Mouse (Mus musculus): ENCODE data around the gene Erbb2.

The Erbb2 gene

GRCm38 (mm10) chr11:98459071-98459741 is 46.9 kb downstream of the Erbb2 start:
- Histone ChIP-seq H3K4me3 (replicated peaks; ENCODE audit: low read length) (peak overlapping the region; percentile 81), H3K4me1 (replicated peaks; ENCODE audit: low read depth, low read length) (peaks cover 66% of the 10 kb centered on the region), H3K9me3 (ENCODE audit: low read length) (no peaks in the 10 kb centered on the region), H3K27me3 (ENCODE audit: insufficient read depth, low read length) (peaks cover 34% of the 10 kb centered on the region), H3K36me3 (ENCODE audit: insufficient read depth, low read length) (peaks cover 22% of the 10 kb centered on the region)
- TF ChIP-seq POU5F1 (IDR thresholded peaks at IDR 0.05; ENCODE audit: borderline replicate concordance, low read length) (no peak), NANOG (IDR thresholded peaks at IDR 0.05; ENCODE audit: borderline replicate concordance, low read length) (no peak), CTCF (conservative IDR thresholded peaks at IDR 0.05; ENCODE audit: low read length) (no peak)

GRCm38 (mm10) chr11:98459860-98460259 is 47.6 kb downstream of the Erbb2 start:
- Histone ChIP-seq H3K36me3 (ENCODE audit: insufficient read depth, low read length) (peaks cover 15% of the 10 kb centered on the region), H3K4me3 (replicated peaks; ENCODE audit: low read length) (no peak overlapping the region), H3K27me3 (ENCODE audit: insufficient read depth, low read length) (peaks cover 34% of the 10 kb centered on the region), H3K9me3 (ENCODE audit: low read length) (no peaks in the 10 kb centered on the region), H3K4me1 (replicated peaks; ENCODE audit: low read depth, low read length) (peaks cover 68% of the 10 kb centered on the region)
- TF ChIP-seq NANOG (IDR thresholded peaks at IDR 0.05; ENCODE audit: borderline replicate concordance, low read length), result no peak
- TF ChIP-seq CTCF (conservative IDR thresholded peaks at IDR 0.05; ENCODE audit: low read length), result no peak
- TF ChIP-seq POU5F1 (IDR thresholded peaks at IDR 0.05; ENCODE audit: borderline replicate concordance, low read length), result no peak

- H3K4me3 ChIP-seq (replicated peaks; ENCODE audit: low read length), result no peak overlapping the region
- no peak for TF ChIP-seq CTCF (conservative IDR thresholded peaks at IDR 0.05; ENCODE audit: low read length)
- TF ChIP-seq POU5F1 (IDR thresholded peaks at IDR 0.05; ENCODE audit: borderline replicate concordance, low read length), result no peak
- TF ChIP-seq NANOG (IDR thresholded peaks at IDR 0.05; ENCODE audit: borderline replicate concordance, low read length), result no peak
- H3K9me3 ChIP-seq (ENCODE audit: low read length), result no peaks in the 10 kb centered on the region
- H3K4me1 ChIP-seq (replicated peaks; ENCODE audit: low read depth, low read length), result peaks cover 65% of the 10 kb centered on the region
- H3K36me3 ChIP-seq (ENCODE audit: insufficient read depth, low read length), result peaks cover 2% of the 10 kb centered on the region; the same call in 1 of the 2 replicates
- peaks cover 43% of the 10 kb centered on the region for H3K27me3 ChIP-seq (ENCODE audit: insufficient read depth, low read length)
These were observed 48.9 kb downstream of the Erbb2 start for GRCm38 (mm10) chr11:98461109-98461720.

GRCm38 (mm10) chr11:98462255-98462654 is 50.0 kb downstream of the Erbb2 start:
- Histone ChIP-seq H3K27me3 (ENCODE audit: insufficient read depth, low read length) (peaks cover 54% of the 10 kb centered on the region), H3K9me3 (ENCODE audit: low read length) (no peaks in the 10 kb centered on the region), H3K4me3 (replicated peaks; ENCODE audit: low read length) (no peak overlapping the region), H3K4me1 (replicated peaks; ENCODE audit: low read depth, low read length) (peaks cover 55% of the 10 kb centered on the region), H3K36me3 (ENCODE audit: insufficient read depth, low read length) (no peaks in the 10 kb centered on the region)
- TF ChIP-seq NANOG (IDR thresholded peaks at IDR 0.05; ENCODE audit: borderline replicate concordance, low read length), result no peak
- TF ChIP-seq POU5F1 (IDR thresholded peaks at IDR 0.05; ENCODE audit: borderline replicate concordance, low read length), result no peak
- no peak for TF ChIP-seq CTCF (conservative IDR thresholded peaks at IDR 0.05; ENCODE audit: low read length)

- Histone ChIP-seq H3K4me3 (replicated peaks; ENCODE audit: low read length) (no peak overlapping the region; the same call in 1 of the 2 replicates), H3K27me3 (ENCODE audit: insufficient read depth, low read length) (peaks cover 61% of the 10 kb centered on the region), H3K36me3 (ENCODE audit: insufficient read depth, low read length) (no peaks in the 10 kb centered on the region), H3K9me3 (ENCODE audit: low read length) (no peaks in the 10 kb centered on the region), H3K4me1 (replicated peaks; ENCODE audit: low read depth, low read length) (peaks cover 46% of the 10 kb centered on the region)
- TF ChIP-seq POU5F1 (IDR thresholded peaks at IDR 0.05; ENCODE audit: borderline replicate concordance, low read length), result no peak
- TF ChIP-seq CTCF (conservative IDR thresholded peaks at IDR 0.05; ENCODE audit: low read length), result no peak
- TF ChIP-seq NANOG (IDR thresholded peaks at IDR 0.05; ENCODE audit: borderline replicate concordance, low read length), result no peak
These were observed 51.6 kb downstream of the Erbb2 start for GRCm38 (mm10) chr11:98463911-98464310.

- peaks cover 58% of the 10 kb centered on the region for H3K27me3 ChIP-seq (ENCODE audit: insufficient read depth, low read length)
- TF ChIP-seq POU5F1 (IDR thresholded peaks at IDR 0.05; ENCODE audit: borderline replicate concordance, low read length), result no peak
- TF ChIP-seq CTCF (conservative IDR thresholded peaks at IDR 0.05; ENCODE audit: low read length), result no peak
- no peak for TF ChIP-seq NANOG (IDR thresholded peaks at IDR 0.05; ENCODE audit: borderline replicate concordance, low read length)
- no peaks in the 10 kb centered on the region for H3K36me3 ChIP-seq (ENCODE audit: insufficient read depth, low read length)
- H3K4me3 ChIP-seq (replicated peaks; ENCODE audit: low read length), result no peak overlapping the region
- H3K9me3 ChIP-seq (ENCODE audit: low read length), result no peaks in the 10 kb centered on the region
- H3K4me1 ChIP-seq (replicated peaks; ENCODE audit: low read depth, low read length), result peaks cover 46% of the 10 kb centered on the region
These were observed 52.2 kb downstream of the Erbb2 start for GRCm38 (mm10) chr11:98464516-98464915.

- Histone ChIP-seq H3K9me3 (ENCODE audit: low read length) (no peaks in the 10 kb centered on the region), H3K36me3 (ENCODE audit: insufficient read depth, low read length) (no peaks in the 10 kb centered on the region), H3K27me3 (ENCODE audit: insufficient read depth, low read length) (peaks cover 51% of the 10 kb centered on the region), H3K4me3 (replicated peaks; ENCODE audit: low read length) (no peak overlapping the region), H3K4me1 (replicated peaks; ENCODE audit: low read depth, low read length) (peaks cover 41% of the 10 kb centered on the region)
- no peak for TF ChIP-seq POU5F1 (IDR thresholded peaks at IDR 0.05; ENCODE audit: borderline replicate concordance, low read length)
- no peak for TF ChIP-seq CTCF (conservative IDR thresholded peaks at IDR 0.05; ENCODE audit: low read length)
- TF ChIP-seq NANOG (IDR thresholded peaks at IDR 0.05; ENCODE audit: borderline replicate concordance, low read length), result 0 out of 2 replicates have a peak, but pooled peaks have one; percentile 6
These were observed 57.8 kb downstream of the Erbb2 start for GRCm38 (mm10) chr11:98469761-98470714.

- Histone ChIP-seq H3K4me1 (replicated peaks; ENCODE audit: low read depth, low read length) (peaks cover 41% of the 10 kb centered on the region), H3K27me3 (ENCODE audit: insufficient read depth, low read length) (peaks cover 46% of the 10 kb centered on the region), H3K9me3 (ENCODE audit: low read length) (no peaks in the 10 kb centered on the region), H3K4me3 (replicated peaks; ENCODE audit: low read length) (no peak overlapping the region), H3K36me3 (ENCODE audit: insufficient read depth, low read length) (no peaks in the 10 kb centered on the region)
- no peak for TF ChIP-seq CTCF (conservative IDR thresholded peaks at IDR 0.05; ENCODE audit: low read length)
These were observed 58.5 kb downstream of the Erbb2 start for GRCm38 (mm10) chr11:98470795-98471194.
